Mouse (Mus musculus): ENCODE data around the gene Fam161b. TPM values are rescaled to one million over a fixed set of nuclear protein-coding genes. Genes with fewer than 3 reads are reported as not detected.
A peak's percentile ranks its signal among the peaks of the same experiment; 100 is the strongest.

Fam161b gene
- polyA plus RNA-seq, 1 experiment from 2014 or later, result 3.6 TPM

DNA sequence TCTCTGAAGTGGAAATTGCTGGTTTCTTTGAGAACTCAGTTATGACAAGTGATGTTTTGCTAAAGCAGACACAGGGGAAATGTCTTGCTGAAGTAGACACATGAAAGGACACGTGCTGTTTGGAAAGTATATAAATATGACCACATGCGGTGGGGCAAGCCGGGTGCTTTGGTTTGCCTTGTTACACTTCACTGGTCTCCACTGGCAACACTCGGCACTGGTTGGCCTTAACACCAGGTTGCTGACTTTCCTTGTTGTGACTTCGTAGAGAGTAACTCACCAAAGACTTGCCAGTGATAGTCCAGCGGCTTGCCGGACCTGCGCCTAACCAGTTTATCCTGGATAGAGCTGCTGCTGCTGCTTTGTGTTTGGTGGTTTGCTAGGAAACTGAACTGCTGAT, 26.5 kb upstream of the Fam161b start:
- Histone ChIP-seq H3K27me3 (ENCODE audit: control insufficient read depth, insufficient read depth, low read length) (no peaks in the 10 kb centered on the region), H3K36me3 (ENCODE audit: control insufficient read depth, insufficient read depth, low read length) (peaks cover 2% of the 10 kb centered on the region; the same call in 1 of the 2 replicates), H3K9me3 (replicated peaks; ENCODE audit: control insufficient read depth, low read length) (no peaks in the 10 kb centered on the region), H3K9ac (ENCODE audit: low read length) (no peak overlapping the region), H3K4me1 (ENCODE audit: control insufficient read depth, insufficient read depth, low read length) (no peaks in the 10 kb centered on the region), H3K4me3 (replicated peaks; ENCODE audit: low read length) (no peak overlapping the region), H3K27ac (ENCODE audit: low read length) (no peak overlapping the region), H3K4me2 (ENCODE audit: low read depth, low read length) (no peak overlapping the region)
- 88% methylated on average over 8 of the region's 8 CpGs for WGBS
- ATAC-seq (ENCODE audit: insufficient read depth, low FRiP score), result no peak

DNA sequence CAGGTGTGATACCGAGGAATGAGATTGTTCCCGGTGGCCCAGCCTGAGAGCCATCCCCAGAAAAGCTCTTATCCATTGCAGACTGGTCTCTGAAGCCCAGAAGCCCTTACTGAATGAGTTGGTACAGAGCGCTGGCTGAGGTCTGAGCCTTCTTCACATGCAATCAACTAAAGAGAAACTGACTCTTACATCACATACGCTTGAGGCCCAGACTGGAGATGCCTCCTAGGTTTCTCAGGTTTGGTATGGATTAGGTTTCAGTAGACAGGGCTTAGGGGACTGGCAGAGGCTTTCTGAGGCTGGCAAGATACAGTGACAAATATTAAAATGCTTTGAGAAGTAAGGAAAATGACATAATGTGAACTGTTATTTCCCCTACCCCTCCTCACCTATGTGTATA, 23.8 kb upstream of the Fam161b start:
- Histone ChIP-seq H3K9me3 (replicated peaks; ENCODE audit: control insufficient read depth, low read length) (no peaks in the 10 kb centered on the region), H3K4me3 (replicated peaks; ENCODE audit: low read length) (no peak overlapping the region), H3K27me3 (ENCODE audit: control insufficient read depth, insufficient read depth, low read length) (no peaks in the 10 kb centered on the region), H3K27ac (ENCODE audit: low read length) (peak overlapping the region; percentile 80), H3K4me1 (ENCODE audit: control insufficient read depth, insufficient read depth, low read length) (no peaks in the 10 kb centered on the region), H3K36me3 (ENCODE audit: control insufficient read depth, insufficient read depth, low read length) (peaks cover 2% of the 10 kb centered on the region; the same call in 1 of the 2 replicates), H3K4me2 (ENCODE audit: low read depth, low read length) (no peak overlapping the region), H3K9ac (ENCODE audit: low read length) (peak overlapping the region; percentile 11; the same call in 1 of the 2 replicates)
- 86% methylated on average over 4 of the region's 4 CpGs for WGBS
- no peak for ATAC-seq (ENCODE audit: insufficient read depth, low FRiP score)

DNA sequence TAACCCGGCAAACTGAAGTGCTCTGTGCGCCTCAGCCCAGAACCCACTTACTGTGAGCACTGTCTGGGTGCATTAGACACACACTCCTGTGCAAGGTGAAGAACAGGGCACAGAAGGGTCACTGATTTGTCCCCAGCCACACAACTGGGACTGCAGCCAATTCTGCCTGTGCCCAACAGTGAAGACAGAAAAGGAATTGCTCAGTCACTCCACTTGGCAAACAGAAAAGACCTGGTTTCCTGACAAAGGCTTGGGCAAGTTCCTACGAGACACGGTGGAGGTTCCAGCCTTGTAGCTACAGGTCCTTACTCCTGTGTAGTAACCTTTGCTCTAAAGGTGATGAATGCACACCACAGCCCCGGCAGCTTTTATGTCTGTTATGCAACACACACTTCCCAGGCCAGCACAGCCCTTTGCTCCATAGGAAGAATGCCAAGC, 23.0 kb upstream of the Fam161b start:
- WGBS, result 63% methylated on average over 5 of the region's 5 CpGs
- Histone ChIP-seq H3K9ac (ENCODE audit: low read length) (no peak overlapping the region), H3K4me1 (ENCODE audit: control insufficient read depth, insufficient read depth, low read length) (no peaks in the 10 kb centered on the region), H3K9me3 (replicated peaks; ENCODE audit: control insufficient read depth, low read length) (no peaks in the 10 kb centered on the region), H3K27ac (ENCODE audit: low read length) (peak overlapping the region; percentile 80), H3K4me3 (replicated peaks; ENCODE audit: low read length) (no peak overlapping the region), H3K4me2 (ENCODE audit: low read depth, low read length) (no peak overlapping the region), H3K36me3 (ENCODE audit: control insufficient read depth, insufficient read depth, low read length) (peaks cover 2% of the 10 kb centered on the region; the same call in 1 of the 2 replicates), H3K27me3 (ENCODE audit: control insufficient read depth, insufficient read depth, low read length) (no peaks in the 10 kb centered on the region)
- peak; percentile 77; the same call in 1 of the 2 replicates for ATAC-seq (ENCODE audit: insufficient read depth, low FRiP score)

DNA sequence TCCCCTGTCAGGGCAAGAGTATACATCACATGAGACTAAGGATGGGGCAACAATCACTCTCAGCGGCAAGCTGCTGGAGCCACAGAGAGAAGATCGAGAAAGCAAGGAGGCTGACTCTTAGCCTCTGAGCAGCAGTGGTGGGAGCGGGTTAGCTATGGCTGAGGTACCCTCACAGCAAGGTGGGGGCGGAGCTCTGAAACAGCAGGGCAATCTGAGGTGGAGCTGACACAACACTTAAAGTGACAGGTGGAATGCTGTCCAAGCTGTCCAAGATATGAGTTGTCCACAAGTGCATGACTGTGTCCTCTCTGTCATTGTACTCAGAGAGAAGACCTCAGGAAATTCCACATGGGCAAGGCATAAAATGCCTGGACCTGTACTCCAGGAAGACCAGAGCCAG, 20.7 kb upstream of the Fam161b start:
- no peak overlapping the region for H3K4me2 ChIP-seq (ENCODE audit: low read depth, low read length)
- H3K27ac ChIP-seq (ENCODE audit: low read length), result no peak overlapping the region
- H3K9me3 ChIP-seq (replicated peaks; ENCODE audit: control insufficient read depth, low read length), result no peaks in the 10 kb centered on the region
- no peak for ATAC-seq (ENCODE audit: insufficient read depth, low FRiP score)
- H3K9ac ChIP-seq (ENCODE audit: low read length), result no peak overlapping the region
- no peaks in the 10 kb centered on the region for H3K4me1 ChIP-seq (ENCODE audit: control insufficient read depth, insufficient read depth, low read length)
- H3K4me3 ChIP-seq (replicated peaks; ENCODE audit: low read length), result no peak overlapping the region
- peaks cover 2% of the 10 kb centered on the region; the same call in 1 of the 2 replicates for H3K36me3 ChIP-seq (ENCODE audit: control insufficient read depth, insufficient read depth, low read length)
- WGBS, result 90% methylated on average over 4 of the region's 4 CpGs
- no peaks in the 10 kb centered on the region for H3K27me3 ChIP-seq (ENCODE audit: control insufficient read depth, insufficient read depth, low read length)

DNA sequence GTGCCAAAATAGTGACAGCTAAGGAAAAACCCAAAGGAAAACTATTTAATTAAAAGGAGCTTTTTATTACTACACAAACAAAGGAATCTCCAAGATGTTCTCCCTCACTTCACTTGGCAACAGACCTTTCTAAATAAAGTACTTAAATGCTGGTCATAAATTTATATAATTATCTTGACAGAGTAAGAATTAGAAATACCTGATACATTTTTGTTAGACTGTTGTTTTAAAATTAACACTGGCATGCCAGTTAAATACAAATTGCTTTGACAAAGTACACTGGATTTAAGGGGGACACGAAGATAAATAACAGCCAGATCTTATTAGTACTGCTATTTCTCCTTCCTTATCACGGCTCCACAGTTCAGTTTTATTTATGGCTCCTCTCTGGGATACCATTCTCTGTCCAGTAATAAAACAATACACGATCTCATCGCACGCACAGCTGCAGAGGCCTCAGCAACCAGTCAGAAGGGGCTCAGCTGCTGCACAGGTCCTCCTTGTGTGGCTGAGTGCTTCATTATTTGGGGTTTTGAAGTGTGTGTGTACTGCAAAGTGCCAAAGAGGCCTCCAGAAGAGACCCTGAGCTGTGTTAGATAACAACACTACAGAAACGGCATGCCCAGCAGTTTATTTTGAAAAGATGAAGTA, 12.3 kb upstream of the Fam161b start:
- no peaks in the 10 kb centered on the region for H3K27me3 ChIP-seq (ENCODE audit: control insufficient read depth, insufficient read depth, low read length)
- no peak overlapping the region for H3K4me3 ChIP-seq (replicated peaks; ENCODE audit: low read length)
- no peaks in the 10 kb centered on the region for H3K9me3 ChIP-seq (replicated peaks; ENCODE audit: control insufficient read depth, low read length)
- no peak overlapping the region for H3K27ac ChIP-seq (ENCODE audit: low read length)
- no peak for ATAC-seq (ENCODE audit: insufficient read depth, low FRiP score)
- no peak overlapping the region for H3K9ac ChIP-seq (ENCODE audit: low read length)
- no peaks in the 10 kb centered on the region for H3K4me1 ChIP-seq (ENCODE audit: control insufficient read depth, insufficient read depth, low read length)
- peaks cover 22% of the 10 kb centered on the region; the same call in 1 of the 2 replicates for H3K36me3 ChIP-seq (ENCODE audit: control insufficient read depth, insufficient read depth, low read length)
- WGBS, result 76% methylated on average over 6 of the region's 6 CpGs
- no peak overlapping the region for H3K4me2 ChIP-seq (ENCODE audit: low read depth, low read length)

DNA sequence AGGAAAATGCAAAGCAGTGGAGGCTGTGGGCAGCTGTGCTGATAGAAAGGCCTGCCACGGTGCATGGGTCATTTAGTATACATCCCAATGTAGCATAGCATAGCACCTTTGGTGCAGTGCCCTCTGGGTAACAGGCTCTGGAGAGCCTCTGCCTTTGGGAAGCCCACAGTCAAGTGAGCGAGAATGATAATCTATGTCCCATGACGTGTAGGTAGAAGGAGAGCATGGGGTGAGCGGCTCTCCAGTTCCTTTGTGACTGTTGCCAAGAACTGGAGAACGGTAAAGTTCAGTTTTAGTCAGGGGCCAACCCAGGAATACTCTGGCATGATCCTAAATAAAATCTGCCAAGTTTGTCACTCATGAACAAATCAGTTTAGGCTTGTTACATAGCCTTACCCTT, 10.0 kb upstream of the Fam161b start:
- Histone ChIP-seq H3K27ac (ENCODE audit: low read length) (no peak overlapping the region), H3K4me2 (ENCODE audit: low read depth, low read length) (no peak overlapping the region), H3K9ac (ENCODE audit: low read length) (no peak overlapping the region), H3K4me1 (ENCODE audit: control insufficient read depth, insufficient read depth, low read length) (no peaks in the 10 kb centered on the region), H3K36me3 (ENCODE audit: control insufficient read depth, insufficient read depth, low read length) (peaks cover 31% of the 10 kb centered on the region), H3K4me3 (replicated peaks; ENCODE audit: low read length) (no peak overlapping the region), H3K27me3 (ENCODE audit: control insufficient read depth, insufficient read depth, low read length) (no peaks in the 10 kb centered on the region), H3K9me3 (replicated peaks; ENCODE audit: control insufficient read depth, low read length) (no peaks in the 10 kb centered on the region)
- 95% methylated on average over 5 of the region's 5 CpGs for WGBS
- ATAC-seq (ENCODE audit: insufficient read depth, low FRiP score), result no peak

DNA sequence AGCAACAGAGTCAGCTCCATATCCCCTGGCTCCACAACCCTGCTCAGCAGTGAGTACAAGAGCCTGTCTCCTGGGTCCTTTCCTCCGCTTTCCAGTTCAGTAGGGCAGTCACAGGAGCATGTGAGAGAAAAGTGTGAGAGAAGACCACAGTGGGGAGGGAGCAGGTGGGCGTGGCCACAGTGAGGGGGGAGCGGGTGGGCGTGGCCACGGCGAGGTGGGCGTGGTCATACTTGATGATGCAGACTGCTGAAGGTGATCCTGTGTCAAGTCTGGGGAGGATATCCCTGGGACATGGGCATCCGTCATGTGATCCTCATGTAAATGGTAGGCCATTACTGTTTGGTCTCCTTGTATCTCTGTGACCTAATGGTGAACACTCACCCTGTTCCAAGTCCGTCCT, 5.3 kb upstream of the Fam161b start:
- Histone ChIP-seq H3K4me3 (replicated peaks; ENCODE audit: low read length) (no peak overlapping the region), H3K36me3 (ENCODE audit: control insufficient read depth, insufficient read depth, low read length) (peaks cover 21% of the 10 kb centered on the region), H3K27ac (ENCODE audit: low read length) (no peak overlapping the region), H3K9me3 (replicated peaks; ENCODE audit: control insufficient read depth, low read length) (no peaks in the 10 kb centered on the region), H3K4me2 (ENCODE audit: low read depth, low read length) (no peak overlapping the region), H3K9ac (ENCODE audit: low read length) (no peak overlapping the region), H3K4me1 (ENCODE audit: control insufficient read depth, insufficient read depth, low read length) (peaks cover 5% of the 10 kb centered on the region), H3K27me3 (ENCODE audit: control insufficient read depth, insufficient read depth, low read length) (no peaks in the 10 kb centered on the region)
- no peak for ATAC-seq (ENCODE audit: insufficient read depth, low FRiP score)
- 62% methylated on average over 9 of the region's 9 CpGs for WGBS

DNA sequence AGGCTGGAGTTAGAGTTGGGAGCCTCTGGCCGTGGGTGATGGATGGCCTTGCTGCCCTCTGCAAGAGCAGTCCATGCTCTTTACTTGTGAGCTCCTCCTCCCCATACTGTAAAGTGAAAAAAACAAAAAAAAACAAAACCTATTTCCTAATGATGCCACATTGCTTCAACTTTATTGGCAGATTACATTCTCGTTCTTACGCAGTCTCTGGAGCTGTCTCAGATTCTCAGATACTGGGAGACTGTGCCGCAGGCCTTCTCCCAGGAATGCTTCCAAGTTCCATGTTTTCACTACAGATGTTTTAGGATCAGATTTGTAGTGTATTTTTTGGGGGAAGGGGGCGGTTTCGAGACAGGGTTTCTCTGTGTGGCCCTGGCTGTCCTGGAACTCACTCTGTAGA, 3.5 kb upstream of the Fam161b start:
- no peak for ATAC-seq (ENCODE audit: insufficient read depth, low FRiP score)
- WGBS, result 91% methylated on average over 6 of the region's 6 CpGs

DNA sequence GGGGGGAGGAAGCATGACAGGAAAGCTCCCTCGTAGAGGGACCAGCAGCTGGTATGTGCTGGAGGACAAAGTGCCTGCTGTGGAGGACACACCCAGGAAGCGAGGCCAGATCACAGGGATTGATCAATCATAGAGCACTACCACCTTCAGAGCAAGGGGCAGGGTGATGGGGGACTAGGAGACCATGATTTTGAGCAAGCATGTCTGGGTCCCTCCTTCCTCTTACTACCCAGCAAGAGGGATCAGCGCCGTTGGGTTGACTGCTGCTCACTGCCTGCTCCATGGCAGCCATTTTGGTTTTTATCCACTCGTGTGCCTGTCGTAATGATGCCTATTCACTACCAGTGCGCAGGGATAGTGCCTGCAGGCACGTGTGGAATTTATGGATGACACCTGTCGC, 2.7 kb upstream of the Fam161b start:
- Histone ChIP-seq H3K27me3 (ENCODE audit: control insufficient read depth, insufficient read depth, low read length) (no peaks in the 10 kb centered on the region), H3K9ac (ENCODE audit: low read length) (no peak overlapping the region), H3K27ac (ENCODE audit: low read length) (no peak overlapping the region), H3K4me3 (replicated peaks; ENCODE audit: low read length) (no peak overlapping the region), H3K4me1 (ENCODE audit: control insufficient read depth, insufficient read depth, low read length) (peaks cover 10% of the 10 kb centered on the region), H3K4me2 (ENCODE audit: low read depth, low read length) (no peak overlapping the region), H3K9me3 (replicated peaks; ENCODE audit: control insufficient read depth, low read length) (no peaks in the 10 kb centered on the region), H3K36me3 (ENCODE audit: control insufficient read depth, insufficient read depth, low read length) (peaks cover 9% of the 10 kb centered on the region; the same call in 1 of the 2 replicates)
- WGBS, result 79% methylated on average over 9 of the region's 9 CpGs
- ATAC-seq (ENCODE audit: insufficient read depth, low FRiP score), result no peak

More for the DNA sequence above, 3.5 kb upstream of the Fam161b start:
- H3K4me3 ChIP-seq (replicated peaks; ENCODE audit: low read length), result no peak overlapping the region
- H3K4me1 ChIP-seq (ENCODE audit: control insufficient read depth, insufficient read depth, low read length), result peaks cover 10% of the 10 kb centered on the region
- H3K27ac ChIP-seq (ENCODE audit: low read length), result no peak overlapping the region
- no peak overlapping the region for H3K4me2 ChIP-seq (ENCODE audit: low read depth, low read length)
- no peaks in the 10 kb centered on the region for H3K9me3 ChIP-seq (replicated peaks; ENCODE audit: control insufficient read depth, low read length)
- H3K27me3 ChIP-seq (ENCODE audit: control insufficient read depth, insufficient read depth, low read length), result no peaks in the 10 kb centered on the region
- peaks cover 10% of the 10 kb centered on the region for H3K36me3 ChIP-seq (ENCODE audit: control insufficient read depth, insufficient read depth, low read length)
- H3K9ac ChIP-seq (ENCODE audit: low read length), result no peak overlapping the region
